Mouse (Mus musculus): ENCODE data around the gene Nlrp3. TPM values are rescaled to one million over a fixed set of nuclear protein-coding genes. Genes with fewer than 3 reads are reported as not detected.

Nlrp3 gene
- polyA plus RNA-seq (2015; fragmentation: Nextera tagmentation; extraction: Ambion mirVana) = 0.22 and 0.24 TPM in 2 replicates

GRCm38 (mm10) chr11:59541324-59541723, at the start of gene Nlrp3:
Nlrp3 (plus strand) TSS chr11:59541568.

GRCm38 (mm10) chr11:59526472-59527080, 14.8 kb upstream of the Nlrp3 start, which contains the start of gene Zkscan17:
Zkscan17 (minus strand) TSS chr11:59526751.

GRCm38 (mm10) chr11:59576135-59576534, 34.8 kb downstream of the Nlrp3 start, which contains the start of gene Olfr222:
Olfr222 (minus strand) TSS chr11:59576235.

DNA sequence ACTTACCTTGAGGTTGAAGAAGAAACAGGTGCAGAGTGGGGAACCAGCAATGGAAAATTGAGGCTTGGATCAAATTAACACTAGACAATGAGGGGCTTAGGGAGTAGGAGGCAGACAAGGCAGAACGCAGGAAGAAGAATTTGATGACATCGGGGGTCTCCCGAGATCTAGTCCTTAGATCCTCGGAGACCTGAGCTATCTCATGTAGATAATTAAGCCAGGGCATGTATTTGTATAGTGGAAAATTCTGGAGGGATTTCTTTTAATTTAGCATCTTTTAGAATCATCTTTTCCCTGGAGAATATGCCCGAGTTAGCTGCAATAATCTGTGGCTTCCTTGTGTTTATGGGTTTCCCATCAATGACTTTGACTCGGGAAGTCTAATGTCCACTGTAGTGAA, 51.8 kb downstream of the Nlrp3 start, which contains the start of gene Olfr223:
Gene Olfr223, minus strand, starts transcription at position 101 of the 400 bp plus-strand sequence.

Other genes with a start within 250 kb of the Nlrp3 start
- 2.4 and 3.3 TPM in 2 replicates for gene Wnt9a, start 234.6 kb upstream of the Nlrp3 start, polyA plus RNA-seq (2015; fragmentation: Nextera tagmentation; extraction: Ambion mirVana)
- gene Prss38, start 165.9 kb upstream of the Nlrp3 start, polyA plus RNA-seq (2015; fragmentation: Nextera tagmentation; extraction: Ambion mirVana) = not detected in 2 replicates
- 24.2 and 24.3 TPM in 2 replicates for gene Jmjd4, start 91.5 kb upstream of the Nlrp3 start, polyA plus RNA-seq (2015; fragmentation: Nextera tagmentation; extraction: Ambion mirVana)
- gene Snap47, start 90.4 kb upstream of the Nlrp3 start, polyA plus RNA-seq (2015; fragmentation: Nextera tagmentation; extraction: Ambion mirVana) = 539 and 570 TPM in 2 replicates
- gene Zfp867, start 69.1 kb upstream of the Nlrp3 start, polyA plus RNA-seq (2015; fragmentation: Nextera tagmentation; extraction: Ambion mirVana) = 7.2 and 8.0 TPM in 2 replicates
- 12.2 and 12.4 TPM in 2 replicates for gene Zkscan17, start 14.8 kb upstream of the Nlrp3 start, polyA plus RNA-seq (2015; fragmentation: Nextera tagmentation; extraction: Ambion mirVana)
- 0.20 TPM in 1 of 2 replicates, not detected in the other for gene Olfr222, start 34.7 kb downstream of the Nlrp3 start, polyA plus RNA-seq (2015; fragmentation: Nextera tagmentation; extraction: Ambion mirVana)
- gene Olfr223, start 51.7 kb downstream of the Nlrp3 start, polyA plus RNA-seq (2015; fragmentation: Nextera tagmentation; extraction: Ambion mirVana) = not detected in 2 replicates
- 54.2 and 58.7 TPM in 2 replicates for gene Mprip, start 119.7 kb downstream of the Nlrp3 start, polyA plus RNA-seq (2015; fragmentation: Nextera tagmentation; extraction: Ambion mirVana)
- gene Pld6, start 246.1 kb downstream of the Nlrp3 start, polyA plus RNA-seq (2015; fragmentation: Nextera tagmentation; extraction: Ambion mirVana) = 31.1 and 31.3 TPM in 2 replicates